Mouse (Mus musculus): ENCODE results near the gene Bcap29. TPM values are rescaled to one million over a fixed set of nuclear protein-coding genes. Genes with fewer than 3 reads are reported as not detected.
"Not testable (repeated sequence)": the region's sequence is repeated elsewhere in the genome, so short reads cannot be mapped to it uniquely, and the experiment has no call there.

Gene Bcap29
- polyA plus RNA-seq, 1 experiment, result 2.9 TPM

GRCm38 (mm10) chr12:31581319-31581810 lies 53.1 kb downstream of the Bcap29 start:
- WGBS, result 83% methylated on average over 7 of the region's 7 CpGs
- no peak for DNase-seq (ENCODE audit: low read depth, low spot score)

- no peak for DNase-seq (ENCODE audit: low read depth, low spot score)
- 85% methylated on average over 5 of the region's 5 CpGs for WGBS
Observed at GRCm38 (mm10) chr12:31580634-31581318, 53.7 kb downstream of the Bcap29 start.

- no peak for DNase-seq (ENCODE audit: low read depth, low spot score)
- 85% methylated on average over 8 of the region's 8 CpGs for WGBS
Observed at GRCm38 (mm10) chr12:31578691-31579476, 55.6 kb downstream of the Bcap29 start.

- WGBS, result 81% methylated on average over 5 of the region's 5 CpGs
- no peak for DNase-seq (ENCODE audit: low read depth, low spot score)
Observed at GRCm38 (mm10) chr12:31574506-31574905, 60.0 kb downstream of the Bcap29 start.

GRCm38 (mm10) chr12:31569784-31570183 lies 64.7 kb downstream of the Bcap29 start:
- 52% methylated on average over 2 of the region's 2 CpGs for WGBS
- no peak for DNase-seq (ENCODE audit: low read depth, low spot score)

GRCm38 (mm10) chr12:31568661-31569060 lies 65.8 kb downstream of the Bcap29 start:
- DNase-seq (ENCODE audit: low read depth, low spot score), result no peak

- DNase-seq (ENCODE audit: low read depth, low spot score), result not testable (repeated sequence)
- WGBS, result 15% methylated on average over 10 of the region's 10 CpGs
Observed at GRCm38 (mm10) chr12:31567535-31567934, 66.9 kb downstream of the Bcap29 start.

- 74% methylated on average over 5 of the region's 5 CpGs for WGBS
Observed at GRCm38 (mm10) chr12:31560712-31561111, 73.7 kb downstream of the Bcap29 start.

GRCm38 (mm10) chr12:31560002-31560401 lies 74.5 kb downstream of the Bcap29 start:
- 14% methylated on average over 5 of the region's 5 CpGs for WGBS

More at GRCm38 (mm10) chr12:31560712-31561111, 73.7 kb downstream of the Bcap29 start:
- DNase-seq (ENCODE audit: low read depth, low spot score), result no peak

GRCm38 (mm10) chr12:31554371-31554770 lies 80.1 kb downstream of the Bcap29 start:
- DNase-seq (ENCODE audit: low read depth, low spot score), result no peak
- WGBS, result 23% methylated on average over 1 of the region's 1 CpGs

More at GRCm38 (mm10) chr12:31560002-31560401, 74.5 kb downstream of the Bcap29 start:
- no peak for DNase-seq (ENCODE audit: low read depth, low spot score)

GRCm38 (mm10) chr12:31551252-31551651 lies 83.2 kb downstream of the Bcap29 start:
- no peak for DNase-seq (ENCODE audit: low read depth, low spot score)
- WGBS, result 67% methylated on average over 1 of the region's 1 CpGs

- DNase-seq (ENCODE audit: low read depth, low spot score), result no peak
- WGBS, result 58% methylated on average over 1 of the region's 1 CpGs
Observed at GRCm38 (mm10) chr12:31546061-31546460, 88.4 kb downstream of the Bcap29 start.

- WGBS, result 43% methylated on average over 2 of the region's 2 CpGs
- DNase-seq (ENCODE audit: low read depth, low spot score), result no peak
Observed at GRCm38 (mm10) chr12:31545219-31545618, 89.2 kb downstream of the Bcap29 start.

GRCm38 (mm10) chr12:31541541-31541940 lies 92.9 kb downstream of the Bcap29 start:
- 31% methylated on average over 5 of the region's 5 CpGs for WGBS
- DNase-seq (ENCODE audit: low read depth, low spot score), result no peak

Other genes with a start within 250 kb of the Bcap29 start
- gene Slc26a3, start 243.8 kb downstream of the Bcap29 start, polyA plus RNA-seq (2012; rRNA removed), result 25.3 and 57.8 TPM in 2 replicates
- gene Cbll1, start 135.0 kb downstream of the Bcap29 start, polyA plus RNA-seq (2012; rRNA removed), result 4.0 and 6.1 TPM in 2 replicates
- gene Slc26a4, start 74.7 kb downstream of the Bcap29 start, polyA plus RNA-seq (2012; rRNA removed), result 0.31 and 0.49 TPM in 2 replicates
- 2.0 TPM in 2 replicates for gene Dus4l, start 20.2 kb upstream of the Bcap29 start, polyA plus RNA-seq (2012; rRNA removed)
- gene Cog5, start 20.2 kb upstream of the Bcap29 start, polyA plus RNA-seq (2012; rRNA removed), result 10.6 and 21.2 TPM in 2 replicates
- gene Gpr22, start 79.3 kb upstream of the Bcap29 start, polyA plus RNA-seq (2012; rRNA removed), result 0.31 and 0.40 TPM in 2 replicates